Mouse (Mus musculus) lung, embryonic 14.5 days (tissue): Measurements from ENCODE around the gene Msrb3. TPM values are rescaled to one million over a fixed set of nuclear protein-coding genes. Genes with fewer than 3 reads are reported as not detected.
A peak's percentile ranks its signal among the peaks of the same experiment; 100 is the strongest.

Experiments
- ATAC-seq: fragments of 200-750 bp; cut with Nextera tagmentation; 2 replicates; pipeline ENCODE4 v1.8.0; 2017; ENCODE audit warnings: mild to moderate bottlenecking, moderate TSS enrichment, moderate library complexity; ENCODE audit not compliant: insufficient read depth
- DNase-seq: peaks from one replicate; pipeline ENCODE4 v3.0.0-alpha.2; 2015
- H3K27ac ChIP-seq: fragments of 300-500 bp; sonication (generic); 2 replicates; pipeline ENCODE4 v1.5.1; 2014; ENCODE audit warnings: low read depth, mild to moderate bottlenecking, moderate library complexity
- H3K27me3 ChIP-seq: fragments of 300-500 bp; sonication (generic); 2 replicates; pipeline ENCODE4 v1.6.1; 2014; ENCODE audit warnings: low read length, control low read depth; ENCODE audit not compliant: insufficient read depth
- H3K36me3 ChIP-seq: fragments of 300-500 bp; sonication (generic); 2 replicates; pipeline ENCODE4 v1.6.1; 2014; ENCODE audit warnings: control low read depth; ENCODE audit not compliant: insufficient read depth
- H3K4me1 ChIP-seq: fragments of 300-500 bp; sonication (generic); 2 replicates; pipeline ENCODE4 v1.6.1; 2014; ENCODE audit warnings: antibody characterized with exemption, control low read depth; ENCODE audit not compliant: insufficient read depth
- H3K4me2 ChIP-seq: fragments of 300-500 bp; sonication (generic); 2 replicates; pipeline ENCODE4 v1.6.1; 2014; ENCODE audit warnings: mild to moderate bottlenecking
- H3K4me3 ChIP-seq: fragments of 300-500 bp; sonication (generic); 2 replicates; pipeline ENCODE4 v1.5.1; 2014; ENCODE audit warnings: low read depth, low read length
- H3K9ac ChIP-seq: fragments of 300-500 bp; sonication (generic); 2 replicates; pipeline ENCODE4 v1.6.1; 2014
- H3K9me3 ChIP-seq: fragments of 300-500 bp; sonication (generic); 2 replicates; pipeline ENCODE4 v1.6.1; 2016; ENCODE audit warnings: low read depth, low read length, control low read depth
- CTCF ChIP-seq: IDR thresholded peaks from 2 replicates; pipeline ENCODE4 v1.5.1; 2016; ENCODE audit warnings: antibody characterized with exemption, low read depth
- WGBS: fragments of 180-500 bp; shearing (Covaris S2); extraction: QIAGEN DNeasy Blood & Tissue Kit; methylation state at CpG from one replicate; pipeline ENCODE4 v1.1.7; 2014; 5-methylcytosine and 5-hydroxymethylcytosine counted together
- polyA plus RNA-seq: library from polyadenylated mRNA; unstranded; fragments of >200 nt; fragmentation: Nextera tagmentation; extraction: Ambion mirVana; gene quantifications from 2 replicates; pipeline ENCODE4 v1.2.1, GENCODE M21; 2014

Gene Msrb3
- polyA plus RNA-seq, 1 experiment from 2014 or later = 13.0 TPM

DNA sequence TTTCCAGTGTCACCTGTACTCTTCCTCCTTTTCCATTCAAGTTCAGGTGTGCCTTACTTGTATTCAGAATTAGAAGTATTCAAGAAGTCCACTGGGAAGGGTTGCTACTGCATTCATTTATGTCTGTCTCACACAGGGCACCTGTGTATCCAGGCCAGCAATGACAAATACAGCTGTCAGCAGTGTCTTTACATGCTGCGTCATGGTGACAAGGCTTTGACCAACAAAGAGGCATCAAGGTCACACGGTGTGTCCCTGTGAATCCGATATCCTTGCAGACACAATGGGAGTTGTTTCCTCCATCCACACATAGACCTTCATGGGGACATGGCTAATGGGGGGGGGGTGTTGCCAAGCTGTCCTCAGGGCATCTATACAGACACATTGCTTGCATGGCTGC lies 121.4 kb downstream of the Msrb3 start:
- Histone ChIP-seq H3K9me3 (peaks cover 6% of the 10 kb centered on the region; the same call in 1 of the 2 replicates), H3K27me3 (no peaks in the 10 kb centered on the region), H3K4me3 (no peak overlapping the region), H3K9ac (no peak overlapping the region), H3K4me1 (no peaks in the 10 kb centered on the region), H3K36me3 (no peaks in the 10 kb centered on the region), H3K27ac (no peak overlapping the region), H3K4me2 (no peak overlapping the region)
- WGBS = 79% methylated on average over 3 of the region's 3 CpGs
- ATAC-seq = no peak
- no peak for TF ChIP-seq CTCF
- DNase-seq = no peak

DNA sequence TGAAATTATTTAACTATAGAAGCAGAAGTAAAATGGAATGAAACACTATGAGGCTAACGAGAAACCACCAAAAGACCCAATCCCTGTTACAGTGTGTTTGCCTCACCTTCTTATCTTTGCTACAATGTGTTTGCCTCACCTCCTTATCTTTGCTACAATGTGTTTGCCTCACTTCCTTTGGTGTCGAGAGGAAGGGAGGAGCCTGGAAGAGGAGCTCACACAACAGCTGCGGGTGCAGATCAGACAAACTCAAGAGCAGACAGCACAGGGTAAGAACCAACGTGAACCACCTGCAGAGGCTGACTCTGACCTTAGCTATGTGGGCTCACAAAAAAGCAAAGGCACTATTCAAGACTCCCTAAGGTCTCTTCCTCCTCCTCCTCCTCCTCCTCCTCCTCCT lies 123.5 kb downstream of the Msrb3 start:
- H3K9me3 ChIP-seq = peaks cover 6% of the 10 kb centered on the region; the same call in 1 of the 2 replicates
- TF ChIP-seq CTCF = no peak
- no peak for DNase-seq
- no peaks in the 10 kb centered on the region for H3K27me3 ChIP-seq
- H3K27ac ChIP-seq = no peak overlapping the region
- no peak for ATAC-seq
- 53% methylated on average over 4 of the region's 4 CpGs for WGBS
- no peak overlapping the region for H3K9ac ChIP-seq
- no peaks in the 10 kb centered on the region for H3K36me3 ChIP-seq
- H3K4me3 ChIP-seq = no peak overlapping the region
- H3K4me2 ChIP-seq = no peak overlapping the region
- H3K4me1 ChIP-seq = no peaks in the 10 kb centered on the region

DNA sequence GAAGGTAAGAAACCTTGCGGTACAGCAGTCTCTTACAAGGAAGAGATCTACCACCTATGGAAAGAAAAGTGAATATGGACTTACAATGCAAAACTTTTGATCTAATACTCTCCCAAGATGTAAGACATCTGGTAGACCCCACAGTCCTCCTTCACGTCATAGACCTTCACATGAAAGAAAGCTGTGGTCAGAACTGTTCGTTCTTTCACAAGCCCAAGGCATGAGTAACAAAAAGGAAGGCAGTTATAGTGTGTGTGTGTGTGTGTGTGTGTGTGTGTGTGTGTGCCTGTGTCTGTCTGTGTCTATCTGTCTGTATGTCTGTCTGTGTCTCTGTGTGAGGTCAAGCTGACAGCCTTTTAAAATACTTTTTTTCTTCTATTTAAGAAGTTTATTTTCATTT lies 131.5 kb downstream of the Msrb3 start:
- Histone ChIP-seq H3K9me3 (no peaks in the 10 kb centered on the region), H3K4me1 (peaks cover 11% of the 10 kb centered on the region; the same call in 1 of the 2 replicates), H3K4me3 (no peak overlapping the region), H3K36me3 (no peaks in the 10 kb centered on the region), H3K27me3 (no peaks in the 10 kb centered on the region), H3K4me2 (no peak overlapping the region), H3K27ac (no peak overlapping the region), H3K9ac (no peak overlapping the region)
- no peak for TF ChIP-seq CTCF
- no peak for DNase-seq
- ATAC-seq = no peak
- 87% methylated on average over 3 of the region's 3 CpGs for whole genome bisulfite sequencing

DNA sequence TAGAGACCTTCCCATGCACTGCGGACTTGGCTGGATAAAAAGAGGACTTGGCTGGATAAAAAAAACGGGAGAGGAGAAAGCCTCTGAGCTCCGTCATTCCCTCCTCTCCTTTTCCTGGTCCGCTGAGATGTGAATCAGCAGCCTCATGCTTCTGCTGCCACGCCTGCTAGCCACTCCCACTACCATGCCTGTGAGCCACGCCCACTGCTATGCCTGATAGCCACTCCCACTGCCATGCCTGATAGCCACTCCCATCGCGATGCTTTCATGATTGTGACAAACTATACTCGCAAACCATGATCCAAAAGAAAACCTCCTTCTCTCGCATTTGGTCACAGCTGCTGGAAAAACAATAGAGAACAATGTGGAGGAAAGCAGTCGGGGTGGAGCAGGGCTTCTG lies 133.5 kb downstream of the Msrb3 start:
- ATAC-seq = no peak
- WGBS = 87% methylated on average over 11 of the region's 11 CpGs
- Histone ChIP-seq H3K36me3 (no peaks in the 10 kb centered on the region), H3K4me3 (no peak overlapping the region), H3K27me3 (no peaks in the 10 kb centered on the region), H3K4me1 (peaks cover 11% of the 10 kb centered on the region; the same call in 1 of the 2 replicates), H3K4me2 (no peak overlapping the region), H3K9ac (no peak overlapping the region), H3K27ac (no peak overlapping the region), H3K9me3 (no peaks in the 10 kb centered on the region)
- TF ChIP-seq CTCF = no peak
- DNase-seq = no peak

DNA sequence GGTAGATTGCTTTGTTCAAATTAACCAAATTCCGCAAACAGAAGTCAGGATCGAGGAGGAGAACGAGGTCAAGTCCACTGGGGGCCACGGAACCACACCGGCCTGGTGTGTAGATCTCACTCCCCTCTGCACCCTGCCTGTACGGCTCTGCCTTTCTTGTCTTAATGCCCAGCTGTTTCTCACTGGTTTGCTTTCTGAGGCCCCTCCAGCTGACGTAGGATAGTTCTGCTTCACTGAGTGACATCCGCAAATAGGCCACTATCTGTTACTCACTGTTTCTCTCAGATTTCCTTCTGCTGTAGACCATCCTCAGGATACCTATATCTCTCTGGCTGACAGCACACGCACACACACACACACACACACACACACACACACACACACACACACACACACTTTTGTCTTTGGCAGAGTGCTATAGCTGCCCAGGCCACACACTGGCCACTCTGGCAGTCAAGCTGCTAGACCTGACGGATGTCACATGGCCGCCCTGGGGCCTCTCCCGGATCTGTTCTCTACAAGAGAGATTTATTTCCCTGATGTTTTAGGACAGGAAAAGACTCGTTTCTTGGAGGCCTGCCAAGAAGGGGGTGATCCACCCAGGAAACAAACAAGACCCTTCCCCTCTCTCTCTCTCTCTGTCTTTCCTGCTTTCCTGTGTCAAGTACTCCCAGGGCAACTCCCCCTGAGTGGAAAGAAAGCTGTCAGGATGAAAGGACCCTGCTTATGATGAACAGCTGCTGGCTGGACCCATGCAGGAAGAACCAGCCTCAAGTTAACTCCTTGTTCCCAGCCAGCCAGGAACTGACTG lies 135.0 kb downstream of the Msrb3 start:
- H3K27ac ChIP-seq = peak overlapping the region; percentile 86
- TF ChIP-seq CTCF = no peak
- no peak overlapping the region for H3K4me3 ChIP-seq
- no peaks in the 10 kb centered on the region for H3K9me3 ChIP-seq
- no peaks in the 10 kb centered on the region for H3K27me3 ChIP-seq
- ATAC-seq (peak; percentile 96), DNase-seq (peak; percentile 94)
- no peak overlapping the region for H3K9ac ChIP-seq
- peaks cover 11% of the 10 kb centered on the region; the same call in 1 of the 2 replicates for H3K4me1 ChIP-seq
- WGBS = 19% methylated on average over 13 of the region's 13 CpGs
- no peaks in the 10 kb centered on the region for H3K36me3 ChIP-seq
- peak overlapping the region; percentile 33 for H3K4me2 ChIP-seq

DNA sequence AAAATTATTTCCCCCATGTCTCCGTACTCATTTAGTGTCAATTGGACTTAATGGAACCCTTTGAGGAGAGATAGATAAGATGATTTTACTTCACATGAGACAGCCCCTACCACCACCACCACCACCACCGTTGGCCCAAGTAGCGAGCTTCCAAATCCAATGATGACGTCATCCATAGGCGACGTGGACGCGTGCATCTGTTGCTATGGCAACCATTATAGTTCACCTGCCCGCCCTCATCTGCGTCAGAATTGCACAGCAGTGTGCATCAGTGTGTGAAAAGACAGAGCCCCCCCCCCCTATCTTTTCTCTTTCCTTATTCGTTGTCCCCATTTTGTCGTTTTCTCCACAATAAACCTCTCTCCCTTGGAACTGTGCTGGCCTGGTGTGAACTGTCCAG lies 135.9 kb downstream of the Msrb3 start:
- Histone ChIP-seq H3K4me3 (no peak overlapping the region), H3K27ac (peak overlapping the region; percentile 86; the same call in 1 of the 2 replicates), H3K9ac (no peak overlapping the region), H3K27me3 (no peaks in the 10 kb centered on the region), H3K36me3 (no peaks in the 10 kb centered on the region), H3K4me1 (peaks cover 11% of the 10 kb centered on the region; the same call in 1 of the 2 replicates), H3K4me2 (no peak overlapping the region), H3K9me3 (peaks cover 3% of the 10 kb centered on the region; the same call in 1 of the 2 replicates)
- 77% methylated on average over 12 of the region's 12 CpGs for WGBS
- ATAC-seq (no peak), DNase-seq (no peak)
- TF ChIP-seq CTCF = no peak

DNA sequence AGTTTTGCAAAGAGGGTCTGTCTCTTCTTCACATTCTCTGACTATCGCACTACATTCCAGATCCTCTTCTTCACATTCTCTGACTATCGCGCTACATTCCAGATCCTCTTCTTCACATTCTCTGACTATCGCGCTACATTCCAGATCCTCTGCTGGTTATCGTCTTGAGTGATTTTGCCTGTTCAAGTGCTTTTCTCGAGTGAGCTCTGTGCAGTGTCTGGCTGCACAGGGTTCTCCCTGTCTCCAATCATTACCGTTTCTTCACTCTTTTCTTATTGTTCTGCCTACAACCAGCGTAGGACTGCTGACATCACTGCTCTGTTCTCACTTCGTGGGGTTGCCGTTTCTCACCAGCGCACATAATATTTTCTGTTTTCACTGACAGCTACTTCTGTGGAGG lies 138.2 kb downstream of the Msrb3 start:
- DNase-seq (no peak), ATAC-seq (no peak)
- H3K4me1 ChIP-seq = peaks cover 11% of the 10 kb centered on the region; the same call in 1 of the 2 replicates
- H3K27ac ChIP-seq = no peak overlapping the region
- peaks cover 3% of the 10 kb centered on the region; the same call in 1 of the 2 replicates for H3K9me3 ChIP-seq
- no peak for TF ChIP-seq CTCF
- H3K36me3 ChIP-seq = no peaks in the 10 kb centered on the region
- 0 out of 2 replicates have a peak overlapping the region, but pooled peaks have one; percentile 18 for H3K4me2 ChIP-seq
- H3K9ac ChIP-seq = no peak overlapping the region
- WGBS = 72% methylated on average over 12 of the region's 12 CpGs
- no peaks in the 10 kb centered on the region for H3K27me3 ChIP-seq
- no peak overlapping the region for H3K4me3 ChIP-seq
